Mouse (Mus musculus): ENCODE results near the gene Setd1b. TPM values are rescaled to one million over a fixed set of nuclear protein-coding genes. Genes with fewer than 3 reads are reported as not detected.
A peak's percentile ranks its signal among the peaks of the same experiment; 100 is the strongest.

Setd1b gene
- total and polyA plus RNA-seq, 2 experiments from 2014 or later: 5.1 to 6.1 TPM

DNA sequence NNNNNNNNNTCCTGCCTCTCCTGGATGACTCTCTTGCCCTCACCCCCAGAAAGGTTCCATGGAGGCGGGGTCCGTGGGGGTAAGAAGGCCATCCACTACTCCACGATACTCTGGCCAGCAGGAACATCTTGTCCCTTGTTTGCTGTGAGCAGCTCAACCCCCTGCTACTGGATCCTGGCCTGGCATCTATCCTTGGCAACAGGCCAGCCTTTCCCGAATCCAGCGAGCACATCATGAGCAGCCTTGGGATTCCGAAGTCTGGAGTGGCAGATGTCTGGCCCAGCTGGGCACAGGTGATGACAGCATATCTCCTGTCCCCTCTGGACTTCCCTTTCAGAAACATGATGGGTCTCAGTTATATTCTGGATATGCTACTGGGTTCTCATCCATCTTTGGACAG lies 44.0 kb downstream of the Setd1b start:
- no peak overlapping the region for H3K4me2 ChIP-seq (ENCODE audit: low read depth, low read length)
- DNase-seq (ENCODE audit: low spot score) (peak; percentile 42), ATAC-seq (ENCODE audit: insufficient read depth, low read depth) (peak; percentile 84)
- H3K9ac ChIP-seq (replicated peaks; ENCODE audit: low read depth, low read length): no peak overlapping the region
- TF ChIP-seq CTCF (IDR thresholded peaks at IDR 0.05; ENCODE audit: low read depth): no peak
- no peak for TF ChIP-seq EP300 (IDR thresholded peaks at IDR 0.05; ENCODE audit: low read depth)
- no peaks in the 10 kb centered on the region for H3K27me3 ChIP-seq (ENCODE audit: control insufficient read depth, insufficient read depth, low read length)
- H3K9me3 ChIP-seq (replicated peaks; ENCODE audit: control insufficient read depth, low read length): no peaks in the 10 kb centered on the region; the same call in 1 of the 2 replicates
- H3K4me1 ChIP-seq (ENCODE audit: control insufficient read depth, insufficient read depth): 0 out of 2 replicates have a peak, but pooled peaks cover 4% of the 10 kb centered on the region
- no peak overlapping the region for H3K4me3 ChIP-seq (ENCODE audit: low read depth, low read length)
- 42% methylated on average over 6 of the region's 6 CpGs for WGBS
- H3K27ac ChIP-seq (ENCODE audit: low read depth): no peak overlapping the region
- H3K36me3 ChIP-seq (replicated peaks; ENCODE audit: control insufficient read depth, insufficient read depth, low read length): no peaks in the 10 kb centered on the region

DNA sequence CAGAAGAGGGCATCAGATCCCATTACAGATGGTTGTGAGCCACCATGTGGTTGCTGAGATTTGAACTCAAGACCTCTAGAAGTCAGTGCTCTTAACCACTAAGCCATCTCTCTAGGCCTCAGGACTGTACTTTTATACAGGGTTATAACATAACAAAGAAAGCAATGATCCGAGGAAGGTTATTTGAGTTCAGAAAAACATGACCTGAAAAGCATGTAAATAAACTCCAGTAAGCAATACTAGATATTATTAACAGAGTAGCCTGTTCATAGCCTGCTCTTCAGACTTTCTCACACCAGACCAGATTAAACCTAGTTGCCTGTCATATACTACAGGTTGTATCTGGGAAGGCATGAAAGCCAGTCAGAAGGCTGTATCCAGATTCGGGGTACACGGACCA lies 45.3 kb downstream of the Setd1b start:
- WGBS: 94% methylated on average over 3 of the region's 3 CpGs
- no peak overlapping the region for H3K4me2 ChIP-seq (ENCODE audit: low read depth, low read length)
- H3K4me3 ChIP-seq (ENCODE audit: low read depth, low read length): no peak overlapping the region
- ATAC-seq (ENCODE audit: insufficient read depth, low read depth) (no peak), DNase-seq (ENCODE audit: low spot score) (no peak)
- H3K27ac ChIP-seq (ENCODE audit: low read depth): no peak overlapping the region
- TF ChIP-seq CTCF (IDR thresholded peaks at IDR 0.05; ENCODE audit: low read depth) (no peak), EP300 (IDR thresholded peaks at IDR 0.05; ENCODE audit: low read depth) (no peak)
- H3K36me3 ChIP-seq (replicated peaks; ENCODE audit: control insufficient read depth, insufficient read depth, low read length): no peaks in the 10 kb centered on the region
- no peaks in the 10 kb centered on the region; the same call in 1 of the 2 replicates for H3K9me3 ChIP-seq (replicated peaks; ENCODE audit: control insufficient read depth, low read length)
- H3K9ac ChIP-seq (replicated peaks; ENCODE audit: low read depth, low read length): no peak overlapping the region
- 0 out of 2 replicates have a peak, but pooled peaks cover 4% of the 10 kb centered on the region for H3K4me1 ChIP-seq (ENCODE audit: control insufficient read depth, insufficient read depth)
- no peaks in the 10 kb centered on the region for H3K27me3 ChIP-seq (ENCODE audit: control insufficient read depth, insufficient read depth, low read length)

DNA sequence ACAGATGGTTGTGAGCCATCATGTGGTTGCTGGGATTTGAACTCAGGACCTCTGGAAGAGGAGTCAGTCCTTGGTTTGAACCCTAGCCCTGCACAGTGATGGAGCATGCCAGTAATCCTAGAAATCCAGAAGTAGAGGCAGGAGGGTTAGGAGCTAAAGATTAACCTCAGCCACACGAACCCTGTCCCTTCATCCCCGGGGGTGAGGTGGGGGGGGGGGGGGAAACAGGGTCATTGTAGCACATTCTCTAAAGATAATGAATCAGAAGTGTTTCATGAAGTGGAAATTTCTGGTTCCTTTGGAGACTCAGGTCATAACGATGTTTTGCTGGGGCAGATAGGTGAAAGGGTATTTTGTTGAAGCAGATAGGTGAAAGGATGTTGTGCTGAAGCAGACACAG lies 48.9 kb downstream of the Setd1b start:
- Histone ChIP-seq H3K36me3 (replicated peaks; ENCODE audit: control insufficient read depth, insufficient read depth, low read length) (no peaks in the 10 kb centered on the region), H3K4me1 (ENCODE audit: control insufficient read depth, insufficient read depth) (0 out of 2 replicates have a peak, but pooled peaks cover 4% of the 10 kb centered on the region), H3K27ac (ENCODE audit: low read depth) (no peak overlapping the region), H3K9me3 (replicated peaks; ENCODE audit: control insufficient read depth, low read length) (no peaks in the 10 kb centered on the region; the same call in 1 of the 2 replicates), H3K4me3 (ENCODE audit: low read depth, low read length) (no peak overlapping the region), H3K27me3 (ENCODE audit: control insufficient read depth, insufficient read depth, low read length) (no peaks in the 10 kb centered on the region), H3K9ac (replicated peaks; ENCODE audit: low read depth, low read length) (no peak overlapping the region), H3K4me2 (ENCODE audit: low read depth, low read length) (no peak overlapping the region)
- no peak for TF ChIP-seq CTCF (IDR thresholded peaks at IDR 0.05; ENCODE audit: low read depth)
- no peak for TF ChIP-seq EP300 (IDR thresholded peaks at IDR 0.05; ENCODE audit: low read depth)
- DNase-seq (ENCODE audit: low spot score) (no peak), ATAC-seq (ENCODE audit: insufficient read depth, low read depth) (no peak)
- 75% methylated on average over 3 of the region's 3 CpGs for WGBS

DNA sequence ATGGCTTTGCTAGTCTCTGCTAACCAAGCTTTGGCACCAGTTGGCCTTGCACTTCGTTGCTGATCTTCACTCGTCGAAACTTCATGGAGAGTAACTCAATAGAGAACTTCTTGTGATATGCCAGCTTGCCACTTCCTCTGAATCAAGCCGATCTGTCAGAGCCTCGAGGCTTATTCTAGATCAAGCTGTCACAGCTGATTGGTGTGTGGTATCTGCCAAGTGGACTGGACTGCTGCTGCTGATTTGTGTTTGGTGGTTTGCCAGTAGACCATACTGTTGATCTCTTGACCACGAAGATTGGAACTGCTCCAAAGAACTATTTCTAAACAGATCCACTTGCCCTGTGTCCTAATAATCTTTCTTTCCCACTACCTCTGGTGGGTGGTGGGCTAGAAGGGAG lies 49.4 kb downstream of the Setd1b start:
- Histone ChIP-seq H3K4me1 (ENCODE audit: control insufficient read depth, insufficient read depth) (no peaks in the 10 kb centered on the region), H3K4me2 (ENCODE audit: low read depth, low read length) (no peak overlapping the region), H3K4me3 (ENCODE audit: low read depth, low read length) (no peak overlapping the region), H3K27me3 (ENCODE audit: control insufficient read depth, insufficient read depth, low read length) (no peaks in the 10 kb centered on the region), H3K27ac (ENCODE audit: low read depth) (no peak overlapping the region), H3K9ac (replicated peaks; ENCODE audit: low read depth, low read length) (no peak overlapping the region), H3K36me3 (replicated peaks; ENCODE audit: control insufficient read depth, insufficient read depth, low read length) (no peaks in the 10 kb centered on the region), H3K9me3 (replicated peaks; ENCODE audit: control insufficient read depth, low read length) (no peaks in the 10 kb centered on the region; the same call in 1 of the 2 replicates)
- ATAC-seq (ENCODE audit: insufficient read depth, low read depth): no peak
- 40% methylated on average over 6 of the region's 6 CpGs for WGBS
- no peak for TF ChIP-seq EP300 (IDR thresholded peaks at IDR 0.05; ENCODE audit: low read depth)
- TF ChIP-seq CTCF (IDR thresholded peaks at IDR 0.05; ENCODE audit: low read depth): no peak
- no peak for DNase-seq (ENCODE audit: low spot score)

DNA sequence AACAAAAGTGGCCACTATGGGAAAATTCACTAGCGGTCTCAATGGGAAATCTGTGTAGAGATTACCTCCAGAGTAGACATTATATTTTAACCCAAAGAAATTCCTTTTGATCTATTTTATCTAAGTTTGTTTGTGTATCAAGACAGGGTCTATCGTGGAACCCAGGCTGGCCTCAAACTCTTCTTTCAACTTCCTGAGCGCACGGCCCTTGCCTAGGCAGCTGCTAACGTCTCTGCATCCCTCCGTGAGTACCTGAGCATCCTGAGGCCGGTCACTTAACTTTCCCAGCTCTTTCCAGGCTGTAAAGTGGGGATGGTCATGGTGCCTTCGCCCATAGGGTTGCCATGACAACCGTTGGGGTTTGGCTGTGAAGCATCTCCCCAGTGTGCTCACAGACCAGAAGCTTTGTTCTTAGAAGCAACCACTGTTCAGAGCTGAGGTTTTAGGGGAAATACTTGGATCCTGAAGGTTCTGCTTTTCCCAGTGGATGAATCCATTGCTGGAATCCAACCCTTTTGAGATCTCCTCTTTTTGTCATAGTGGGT lies 50.7 kb downstream of the Setd1b start:
- ATAC-seq (ENCODE audit: insufficient read depth, low read depth) (no peak), DNase-seq (ENCODE audit: low spot score) (no peak)
- Histone ChIP-seq H3K27ac (ENCODE audit: low read depth) (no peak overlapping the region), H3K27me3 (ENCODE audit: control insufficient read depth, insufficient read depth, low read length) (no peaks in the 10 kb centered on the region), H3K9me3 (replicated peaks; ENCODE audit: control insufficient read depth, low read length) (no peaks in the 10 kb centered on the region; the same call in 1 of the 2 replicates), H3K4me2 (ENCODE audit: low read depth, low read length) (no peak overlapping the region), H3K36me3 (replicated peaks; ENCODE audit: control insufficient read depth, insufficient read depth, low read length) (no peaks in the 10 kb centered on the region), H3K4me1 (ENCODE audit: control insufficient read depth, insufficient read depth) (no peaks in the 10 kb centered on the region), H3K4me3 (ENCODE audit: low read depth, low read length) (no peak overlapping the region), H3K9ac (replicated peaks; ENCODE audit: low read depth, low read length) (no peak overlapping the region)
- no peak for TF ChIP-seq CTCF (IDR thresholded peaks at IDR 0.05; ENCODE audit: low read depth)
- no peak for TF ChIP-seq EP300 (IDR thresholded peaks at IDR 0.05; ENCODE audit: low read depth)
- 57% methylated on average over 9 of the region's 9 CpGs for WGBS

DNA sequence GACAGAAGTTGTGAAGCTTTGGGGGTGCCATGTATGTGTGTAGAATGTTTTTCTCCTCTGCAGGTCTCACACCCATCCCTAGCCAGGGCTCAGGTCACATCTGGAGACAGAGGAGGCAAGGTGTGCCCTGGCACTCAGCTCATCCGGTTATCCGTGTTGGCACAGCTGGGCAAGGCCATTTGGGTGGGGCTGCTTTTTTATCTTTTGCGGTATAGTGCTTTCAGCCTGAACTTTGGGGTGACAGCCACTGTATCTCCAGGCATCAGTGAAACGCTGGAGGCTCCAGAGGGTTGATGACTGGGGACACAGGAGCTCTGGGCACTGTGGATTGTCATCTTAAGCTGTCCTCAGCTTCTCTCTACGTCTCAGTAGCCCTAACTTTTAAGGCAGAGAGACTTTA lies 51.4 kb downstream of the Setd1b start:
- DNase-seq (ENCODE audit: low spot score) (no peak), ATAC-seq (ENCODE audit: insufficient read depth, low read depth) (no peak)
- Histone ChIP-seq H3K27me3 (ENCODE audit: control insufficient read depth, insufficient read depth, low read length) (no peaks in the 10 kb centered on the region), H3K27ac (ENCODE audit: low read depth) (no peak overlapping the region), H3K36me3 (replicated peaks; ENCODE audit: control insufficient read depth, insufficient read depth, low read length) (no peaks in the 10 kb centered on the region), H3K9me3 (replicated peaks; ENCODE audit: control insufficient read depth, low read length) (no peaks in the 10 kb centered on the region; the same call in 1 of the 2 replicates), H3K4me2 (ENCODE audit: low read depth, low read length) (no peak overlapping the region), H3K4me1 (ENCODE audit: control insufficient read depth, insufficient read depth) (no peaks in the 10 kb centered on the region), H3K4me3 (ENCODE audit: low read depth, low read length) (no peak overlapping the region), H3K9ac (replicated peaks; ENCODE audit: low read depth, low read length) (no peak overlapping the region)
- 66% methylated on average over 5 of the region's 5 CpGs for WGBS
- TF ChIP-seq EP300 (IDR thresholded peaks at IDR 0.05; ENCODE audit: low read depth) (no peak), CTCF (IDR thresholded peaks at IDR 0.05; ENCODE audit: low read depth) (no peak)
